Mouse (Mus musculus): ENCODE measurements around the gene Fam53a. TPM values are rescaled to one million over a fixed set of nuclear protein-coding genes. Genes with fewer than 3 reads are reported as not detected.

Gene Fam53a
- 33.5 and 82.9 TPM in 2 replicates for polyA plus RNA-seq (2012; rRNA removed; ENCODE audit: low replicate concordance)

GRCm38 (mm10) chr5:33629301-33629987 lies at the start of gene Fam53a, which contains the start of gene Gm9903:
Gene Fam53a (minus strand): TSS chr5:33629635.
Gene Gm9903 (plus strand): TSS chr5:33629925.

GRCm38 (mm10) chr5:33657787-33658663 lies 28.6 kb upstream of the Fam53a start, which contains the start of the genes Tacc3 and Tmem129:
Gene Tacc3 (plus strand): TSS chr5:33658128.
Gene Tmem129 (minus strand): TSS chr5:33658416.

GRCm38 (mm10) chr5:33651921-33652782 lies 22.7 kb upstream of the Fam53a start, which contains the start of gene Slbp:
Gene Slbp (minus strand): TSS chr5:33652574.

Other genes with a start within 250 kb of the Fam53a start
- gene Nkx1-1, start 195.7 kb downstream of the Fam53a start, polyA plus RNA-seq (2012; rRNA removed; ENCODE audit: low replicate concordance): not detected in 2 replicates
- 0.60 and 1.2 TPM in 2 replicates for gene Gm9903, start 290 bp upstream of the Fam53a start, polyA plus RNA-seq (2012; rRNA removed; ENCODE audit: low replicate concordance)
- gene Slbp, start 22.9 kb upstream of the Fam53a start, polyA plus RNA-seq (2012; rRNA removed; ENCODE audit: low replicate concordance): 14.3 and 34.2 TPM in 2 replicates
- gene Tacc3, start 28.5 kb upstream of the Fam53a start, polyA plus RNA-seq (2012; rRNA removed; ENCODE audit: low replicate concordance): 6.6 and 8.1 TPM in 2 replicates
- gene Tmem129, start 28.8 kb upstream of the Fam53a start, polyA plus RNA-seq (2012; rRNA removed; ENCODE audit: low replicate concordance): 53.6 and 56.6 TPM in 2 replicates
- 12.9 and 16.2 TPM in 2 replicates for gene Fgfr3, start 92.0 kb upstream of the Fam53a start, polyA plus RNA-seq (2012; rRNA removed; ENCODE audit: low replicate concordance)
- 61.6 and 71.6 TPM in 2 replicates for gene Letm1, start 153.2 kb upstream of the Fam53a start, polyA plus RNA-seq (2012; rRNA removed; ENCODE audit: low replicate concordance)
- gene Nsd2, start 191.1 kb upstream of the Fam53a start, polyA plus RNA-seq (2012; rRNA removed; ENCODE audit: low replicate concordance): 3.9 and 8.5 TPM in 2 replicates